Mouse (Mus musculus) granulocyte monocyte progenitor cell, adult 5-6 weeks (primary cell): ENCODE measurements around the gene Rasd2. TPM values are rescaled to one million over a fixed set of nuclear protein-coding genes. Genes with fewer than 3 reads are reported as not detected.

Experiments
- ATAC-seq: replicated peaks from 2 replicates; pipeline ENCODE4 v1.8.0; 2016; ENCODE audit warnings: mild to moderate bottlenecking, moderate TSS enrichment, inconsistent platforms; ENCODE audit not compliant: poor library complexity, severe bottlenecking
- total RNA-seq, 2 experiments: library from RNA; stranded (forward) in 1 of 2; stranded (reverse) in 1 of 2; fragments of 200-712, 200-1000 nt in 1 of 2; fragments of >200 nt in 1 of 2; fragmentation: Nextera tagmentation in 1 of 2; gene quantifications; 2 replicates each; pipeline ENCODE4 v1.2.3; 2014 to 2017

Gene Rasd2
- not detected in 2 replicates for total RNA-seq (2014; fragmentation: Nextera tagmentation)
- total RNA-seq (2017) = 0.22 TPM in 1 of 2 replicates, not detected in the other

DNA sequence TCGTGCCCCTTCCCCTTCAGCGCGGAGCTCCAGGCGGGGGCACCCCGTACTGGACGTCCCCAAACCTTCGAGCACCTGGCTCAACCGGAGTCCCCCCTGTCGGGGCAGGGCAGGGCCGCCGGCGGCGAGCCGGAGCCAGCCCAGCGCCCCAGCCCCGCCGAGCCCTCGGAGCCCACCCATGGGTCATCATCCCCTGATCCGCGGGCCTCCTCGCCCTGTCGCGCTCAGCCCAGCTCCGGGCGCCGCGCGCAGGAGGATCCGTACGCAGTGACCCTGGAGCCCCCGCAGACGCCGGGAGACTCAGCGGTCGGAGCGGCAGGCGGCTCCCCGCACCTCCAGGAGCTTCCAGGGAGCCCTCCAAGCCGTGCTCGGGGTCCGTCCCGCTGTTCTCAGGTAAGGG is at the start of gene Rasd2:
Gene Rasd2, plus strand, starts transcription at position 259 of the 400 bp plus-strand sequence.
- no peak for ATAC-seq

- ATAC-seq = no peak
Measured at GRCm38 (mm10) chr8:75169363-75169762, 44.4 kb upstream of the Rasd2 start.

DNA sequence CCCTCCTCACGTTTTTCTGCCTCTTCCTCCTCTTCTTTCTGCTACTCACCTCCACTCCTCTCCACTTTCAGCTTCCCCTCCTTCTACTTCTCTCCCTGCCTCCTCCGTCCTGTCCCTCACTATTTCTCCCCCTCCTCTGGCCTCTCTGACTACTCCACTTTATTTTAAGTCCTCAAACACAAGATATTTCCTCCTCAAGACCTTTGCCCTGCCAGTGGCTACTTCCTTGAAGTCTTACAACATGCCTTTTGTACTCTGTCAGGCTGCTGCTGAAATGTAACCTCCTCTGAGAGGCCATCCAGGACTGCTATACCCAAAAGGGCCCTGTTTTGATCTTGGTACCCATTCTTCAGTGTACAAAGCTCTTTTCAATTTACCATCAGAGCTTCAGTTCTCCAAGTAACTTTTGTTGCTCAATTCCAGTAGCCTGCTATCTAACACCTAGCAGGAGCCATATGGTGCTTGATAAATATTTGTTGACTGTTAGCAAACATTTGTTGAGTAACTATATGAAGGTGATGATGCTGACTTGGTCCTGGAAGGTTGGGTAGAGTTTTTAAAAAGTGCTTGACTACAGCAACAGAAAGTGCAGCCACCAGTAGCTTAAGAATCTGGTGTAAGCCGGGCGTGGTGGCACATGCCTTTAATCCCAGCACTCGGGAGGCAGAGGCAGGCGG is 41.6 kb upstream of the Rasd2 start:
- no peak for ATAC-seq

- peak; percentile 72 for ATAC-seq
Measured at GRCm38 (mm10) chr8:75193022-75193421, 20.7 kb upstream of the Rasd2 start.

DNA sequence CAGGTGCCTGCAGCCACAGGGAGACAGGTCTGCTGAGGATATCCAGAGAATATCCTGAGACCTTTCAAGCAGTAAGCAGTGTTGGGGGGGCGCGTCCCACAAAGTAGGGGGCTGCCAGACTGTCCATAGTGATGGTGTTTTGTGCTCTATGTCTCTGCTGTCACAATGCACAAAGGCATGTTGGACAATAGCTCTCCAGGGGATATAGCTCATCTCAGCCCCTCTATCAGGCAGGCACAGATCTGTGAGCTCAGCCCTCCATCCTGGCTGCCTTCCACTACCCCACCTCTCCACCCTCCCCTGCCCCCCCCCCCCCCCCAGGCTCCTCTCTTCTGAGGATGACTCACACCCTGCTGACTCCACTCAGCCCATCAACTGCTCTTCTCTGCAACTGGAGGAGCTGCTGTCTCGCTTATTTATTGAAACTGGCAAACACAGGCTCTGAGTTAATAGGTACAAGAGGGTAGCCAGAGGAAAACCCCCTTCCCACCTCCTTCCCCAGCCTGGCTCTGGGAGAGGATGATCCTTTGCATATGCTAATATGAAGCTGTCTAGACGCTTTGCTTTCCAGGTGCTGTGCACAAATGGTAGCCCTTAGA is 19.2 kb upstream of the Rasd2 start:
- no peak for ATAC-seq

DNA sequence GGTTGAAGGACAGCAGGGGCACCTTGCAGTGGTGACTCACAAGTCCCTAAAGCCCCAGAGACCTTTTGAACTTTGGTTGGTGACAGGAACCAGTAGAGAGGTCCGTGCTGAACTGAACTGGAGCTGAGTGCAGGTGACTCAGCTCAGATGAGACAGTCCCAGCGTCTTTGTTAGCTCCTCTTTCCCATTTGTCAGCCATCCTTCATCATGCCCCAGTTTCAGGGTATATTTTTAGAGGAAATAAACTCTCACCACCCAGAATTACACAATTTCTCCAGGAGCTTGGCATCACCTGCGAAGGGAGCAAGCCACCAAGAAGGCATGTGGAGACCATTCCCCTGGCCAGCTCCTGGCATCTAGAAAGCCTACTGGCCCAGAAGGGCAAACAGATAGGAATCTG is 16.6 kb upstream of the Rasd2 start:
- ATAC-seq = no peak

GRCm38 (mm10) chr8:75197862-75198261 is 15.9 kb upstream of the Rasd2 start:
- ATAC-seq = no peak

GRCm38 (mm10) chr8:75198300-75198699 is 15.4 kb upstream of the Rasd2 start:
- ATAC-seq = no peak

GRCm38 (mm10) chr8:75198988-75199765 is 14.6 kb upstream of the Rasd2 start:
- no peak for ATAC-seq

- no peak for ATAC-seq
Measured at GRCm38 (mm10) chr8:75199914-75200313, 13.8 kb upstream of the Rasd2 start.

DNA sequence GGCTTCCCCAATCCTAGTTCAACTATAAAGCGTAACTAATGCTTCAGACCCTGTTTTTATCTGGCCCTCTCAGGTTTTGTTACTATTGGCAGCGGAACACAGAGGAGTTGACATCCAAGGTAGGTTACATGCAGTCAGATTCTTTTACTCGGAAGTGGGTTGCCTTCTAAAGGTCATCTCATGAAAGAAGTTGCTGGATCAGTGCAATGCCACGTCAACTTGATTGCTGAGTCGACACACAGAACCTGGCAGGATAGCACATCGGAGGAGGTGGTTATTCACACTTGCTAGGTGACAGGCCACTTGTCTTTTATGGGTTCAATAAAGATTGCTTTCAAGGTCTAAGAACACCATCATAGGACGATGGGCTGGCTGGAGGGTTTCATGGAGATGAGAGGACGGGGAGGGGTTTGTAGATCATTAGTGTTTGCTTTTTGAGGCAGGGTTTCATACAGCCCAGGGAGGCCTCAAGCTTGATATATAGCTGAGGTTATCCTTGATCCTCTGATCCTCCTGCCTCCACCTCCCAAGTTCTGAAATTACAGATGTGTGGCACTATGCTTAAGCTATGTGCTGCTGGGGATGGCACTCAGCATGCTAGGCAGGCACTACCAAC is 11.6 kb upstream of the Rasd2 start:
- ATAC-seq = no peak

GRCm38 (mm10) chr8:75202913-75203312 is 10.8 kb upstream of the Rasd2 start:
- no peak for ATAC-seq

DNA sequence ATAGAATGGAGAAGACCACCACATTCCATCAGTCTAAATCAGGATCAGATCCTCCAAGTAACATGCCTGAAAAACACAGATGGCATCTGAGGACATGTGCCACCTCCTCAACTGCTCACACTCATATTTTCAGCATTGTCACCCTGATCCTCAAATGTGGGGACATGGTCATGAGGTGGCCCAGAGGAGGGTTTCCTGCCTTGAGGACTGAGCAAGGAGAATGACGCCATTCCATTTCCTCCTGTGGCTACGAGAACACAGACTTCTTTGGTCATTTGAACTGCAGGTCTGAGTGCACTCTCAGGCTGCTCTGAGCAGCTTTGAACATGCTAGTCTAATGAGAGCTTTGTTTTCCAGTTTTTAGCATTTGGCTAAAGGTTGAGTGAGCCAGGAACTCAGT is 10.3 kb upstream of the Rasd2 start:
- ATAC-seq = peak; percentile 69

- no peak for ATAC-seq
Measured at GRCm38 (mm10) chr8:75204190-75204868, 9.4 kb upstream of the Rasd2 start.

GRCm38 (mm10) chr8:75211461-75211860 is 2.3 kb upstream of the Rasd2 start:
- no peak for ATAC-seq

DNA sequence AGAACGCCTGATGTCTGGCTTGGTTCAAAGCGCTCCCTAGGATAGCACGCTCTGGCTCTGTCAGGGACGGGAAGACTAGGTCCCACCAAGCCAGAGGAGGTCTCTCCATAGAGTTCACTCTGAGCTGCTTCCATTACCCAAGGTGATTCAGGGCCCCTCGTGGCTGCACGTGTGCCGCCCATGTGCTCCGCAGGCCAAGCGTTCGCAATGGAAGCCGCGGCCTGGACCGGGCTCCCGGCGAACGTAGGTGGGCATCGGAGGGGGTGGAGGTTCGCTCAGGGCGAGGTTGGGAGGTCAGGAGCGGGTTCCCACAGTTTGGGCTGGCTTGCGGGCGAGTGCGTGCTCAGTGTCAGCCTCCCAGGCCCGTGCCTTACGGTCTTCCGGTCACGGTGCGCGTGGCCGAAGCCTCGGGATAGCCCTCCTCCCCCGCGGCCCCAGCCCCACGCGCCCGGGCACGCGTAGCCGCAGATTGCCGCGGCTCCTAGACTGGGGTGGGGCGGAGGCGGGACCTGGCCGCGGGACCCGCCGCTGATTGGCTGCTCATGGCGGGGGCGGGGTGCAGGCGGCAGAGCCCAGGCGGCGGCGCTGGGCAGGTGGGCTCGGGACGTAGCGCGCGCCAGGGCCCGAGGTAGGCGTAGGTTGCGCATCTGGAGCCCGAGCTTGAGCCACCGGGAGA is 975 bp upstream of the Rasd2 start:
- peak; percentile 81 for ATAC-seq

DNA sequence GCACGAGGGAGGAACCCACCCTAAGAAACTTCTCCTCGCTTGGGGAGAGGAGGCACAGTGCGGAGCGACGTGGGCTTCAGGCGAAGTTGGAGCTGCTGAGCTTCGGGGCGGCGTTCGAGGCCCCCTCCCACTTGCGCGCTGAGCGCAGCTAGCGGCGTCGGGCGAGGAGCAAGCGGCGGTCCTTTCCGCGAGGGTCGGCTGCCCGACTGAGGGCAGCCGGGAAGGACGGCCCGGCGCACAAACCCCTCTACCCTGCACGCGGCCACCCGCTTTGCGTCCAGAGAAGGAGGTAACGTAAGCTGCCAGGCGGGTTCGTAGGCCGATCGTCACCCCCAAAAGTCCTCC is 465 bp upstream of the Rasd2 start:
- peak; percentile 5 for ATAC-seq

GRCm38 (mm10) chr8:75215046-75215445 is 1.3 kb downstream of the Rasd2 start:
- ATAC-seq = no peak

- ATAC-seq = no peak
Measured at GRCm38 (mm10) chr8:75215931-75216330, 2.2 kb downstream of the Rasd2 start.

DNA sequence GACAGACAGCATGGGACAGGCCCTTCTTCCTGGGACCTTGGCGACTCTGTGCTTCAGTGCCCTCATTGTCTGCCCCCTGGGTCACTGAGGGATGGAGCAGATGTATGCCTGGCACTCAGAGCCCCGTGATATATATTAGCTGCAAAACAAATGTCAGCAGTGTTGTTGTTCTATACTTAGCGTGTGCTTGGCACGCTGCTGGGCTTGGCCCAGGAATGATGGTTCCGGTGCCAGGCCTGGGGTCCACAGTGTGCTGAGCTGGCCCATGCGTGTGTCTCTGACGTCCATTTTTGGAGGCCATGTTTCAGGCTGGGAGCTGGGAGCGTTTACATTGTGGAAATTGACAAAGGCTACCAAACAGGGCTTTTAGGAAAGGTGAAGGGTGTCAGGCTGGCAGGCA is 3.1 kb downstream of the Rasd2 start:
- ATAC-seq = no peak
